Mouse (Mus musculus) WW6 (cell line): ENCODE measurements around the gene Gm5414.

Experiments used
- DNase-seq: peaks from one replicate; pipeline ENCODE4 v3.0.0-alpha.2; 2013; ENCODE audit warnings: low read depth, low spot score

Gene Gm5414

GRCm38 (mm10) chr15:101627884-101628283 is at the start of gene Gm5414:
TSS of gene Gm5414 (minus strand) at chr15:101628188.
- no peak for DNase-seq

- DNase-seq = no peak
Observed at GRCm38 (mm10) chr15:101675978-101676377, 48.0 kb upstream of the Gm5414 start.

- DNase-seq = no peak
Observed at GRCm38 (mm10) chr15:101652736-101653265, 24.8 kb upstream of the Gm5414 start.

GRCm38 (mm10) chr15:101647280-101647679 is 19.3 kb upstream of the Gm5414 start, which contains the start of gene Gm5478:
TSS of gene Gm5478 (minus strand) at chr15:101647380.
- DNase-seq = no peak

- DNase-seq = no peak
Observed at GRCm38 (mm10) chr15:101599123-101599522, 28.9 kb downstream of the Gm5414 start.

DNA sequence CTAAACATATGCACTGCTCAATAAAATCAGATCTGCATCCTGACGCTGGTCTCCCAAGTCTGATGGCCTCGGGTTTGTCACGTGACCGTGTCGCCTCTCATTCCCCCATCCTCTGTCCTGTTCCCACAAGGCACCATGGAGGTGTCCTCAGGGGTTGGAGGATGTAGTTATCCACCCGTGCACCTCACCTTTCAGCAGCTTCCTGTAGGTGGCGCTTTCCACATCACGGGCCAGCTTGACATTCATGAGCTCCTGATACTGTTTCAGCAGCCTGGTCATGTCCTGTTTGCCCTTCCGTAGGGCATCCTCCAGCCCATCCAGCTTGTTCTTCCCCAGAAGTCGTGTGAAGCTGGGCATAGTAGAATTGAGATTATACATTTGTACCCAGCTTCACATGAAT is 39.8 kb downstream of the Gm5414 start:
- no peak for DNase-seq

DNA sequence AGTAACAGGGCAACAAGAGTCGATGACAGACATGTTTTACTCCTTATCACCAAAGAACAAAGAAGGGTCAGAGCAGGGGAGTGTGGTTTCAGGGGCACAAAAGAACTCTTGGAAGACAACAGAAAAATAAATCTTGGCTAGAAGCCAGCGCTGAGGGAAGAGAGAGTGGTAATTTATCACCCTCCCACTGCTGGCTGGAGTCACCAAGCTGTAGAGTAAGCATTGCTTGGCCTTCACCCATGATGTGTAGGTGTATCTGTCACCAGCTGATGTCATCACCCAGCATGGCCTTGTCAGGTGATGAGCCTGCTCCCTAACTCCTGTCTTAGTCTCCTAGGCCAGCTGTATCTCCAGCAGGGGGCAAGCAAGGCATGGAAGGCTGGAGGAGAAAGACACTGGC is 43.5 kb downstream of the Gm5414 start:
- no peak for DNase-seq

DNA sequence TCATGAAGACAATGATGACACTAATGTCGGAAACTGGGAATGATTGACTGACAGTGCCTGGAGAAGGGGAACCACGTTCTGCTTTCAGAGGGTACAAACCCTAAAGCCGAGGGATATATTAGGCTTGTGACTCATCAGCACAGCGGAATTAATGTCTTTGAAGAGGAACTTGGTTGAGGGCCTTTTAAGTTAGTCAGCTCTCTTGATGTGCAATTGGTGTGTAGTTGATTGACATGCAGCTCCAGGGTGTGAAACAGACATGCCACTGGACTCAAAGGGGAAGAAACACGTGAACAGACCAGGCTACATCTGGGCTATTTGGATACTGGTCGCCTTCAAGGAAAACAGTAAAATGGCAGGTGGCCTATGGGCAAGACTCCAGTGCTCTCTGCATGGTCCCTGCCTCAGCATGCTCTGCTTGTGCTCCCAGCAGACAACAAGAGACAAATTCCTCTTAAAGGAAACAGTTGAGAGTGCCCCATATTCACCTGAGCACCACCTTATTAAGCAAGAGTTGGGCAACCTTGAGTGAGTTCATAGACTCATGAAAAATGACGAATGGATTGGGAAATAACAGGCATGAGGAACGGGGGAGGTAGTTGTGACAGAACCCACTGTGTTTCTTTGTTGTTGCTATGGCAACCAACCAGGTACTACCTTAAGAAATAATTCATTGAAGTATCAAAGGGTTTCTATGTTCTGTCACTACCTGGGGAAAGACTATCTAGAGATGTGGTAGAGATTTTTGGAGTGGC is 44.6 kb downstream of the Gm5414 start:
- no peak for DNase-seq

DNA sequence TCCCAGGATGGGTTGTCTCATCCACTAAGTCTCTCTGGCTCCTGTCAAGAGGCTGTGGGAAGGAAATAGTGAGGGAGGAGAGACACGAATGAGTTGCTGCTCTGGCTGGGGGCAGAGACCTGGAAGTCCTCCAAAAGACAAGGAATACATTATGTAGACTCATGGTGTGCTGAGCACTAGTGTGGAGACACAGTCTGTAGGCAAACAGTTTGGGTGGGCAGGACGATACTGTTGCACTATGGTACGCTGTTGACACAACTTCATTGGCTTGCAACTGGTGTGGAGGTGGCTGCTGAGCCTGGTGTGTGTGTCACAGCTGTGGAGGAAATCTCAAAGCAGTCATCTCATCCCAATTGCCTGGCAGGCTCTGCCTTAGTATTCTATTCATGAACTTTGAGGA is 46.3 kb downstream of the Gm5414 start:
- DNase-seq = no peak

DNA sequence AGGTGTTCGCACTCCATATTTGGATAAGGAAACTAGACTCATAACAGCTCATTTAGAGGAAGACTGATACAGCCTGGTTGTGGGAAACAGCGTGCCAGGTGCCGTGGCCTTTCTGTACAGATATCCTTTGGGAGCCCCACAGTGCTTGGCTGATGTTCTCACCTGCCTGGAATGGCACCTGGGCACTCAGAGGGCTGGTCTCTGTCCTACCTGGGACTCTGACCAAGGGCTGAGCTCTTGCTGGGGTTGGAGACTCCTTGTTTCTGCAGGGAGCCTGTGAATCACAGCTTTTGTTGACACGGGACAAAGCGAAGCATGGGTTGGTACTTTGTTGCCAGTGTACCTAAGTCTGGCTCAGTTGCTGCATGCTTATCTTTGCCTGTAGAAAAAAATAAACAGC is 52.5 kb downstream of the Gm5414 start:
- no peak for DNase-seq
